Mouse (Mus musculus) spleen, postnatal 4 days (tissue): ENCODE results near the gene Tmem151b.
A peak's percentile ranks its signal among the peaks of the same experiment; 100 is the strongest.

Experiments used
- DNase-seq, 2 experiments: peaks; one replicate each; pipeline ENCODE4 v3.0.0; 2022; ENCODE audit warnings: low spot score in 2 of 2

Tmem151b gene

GRCm38 (mm10) chr17:45549617-45550181, at the start of gene Tmem151b:
Tmem151b (minus strand) TSS chr17:45549677.
- no peak for DNase-seq

DNA sequence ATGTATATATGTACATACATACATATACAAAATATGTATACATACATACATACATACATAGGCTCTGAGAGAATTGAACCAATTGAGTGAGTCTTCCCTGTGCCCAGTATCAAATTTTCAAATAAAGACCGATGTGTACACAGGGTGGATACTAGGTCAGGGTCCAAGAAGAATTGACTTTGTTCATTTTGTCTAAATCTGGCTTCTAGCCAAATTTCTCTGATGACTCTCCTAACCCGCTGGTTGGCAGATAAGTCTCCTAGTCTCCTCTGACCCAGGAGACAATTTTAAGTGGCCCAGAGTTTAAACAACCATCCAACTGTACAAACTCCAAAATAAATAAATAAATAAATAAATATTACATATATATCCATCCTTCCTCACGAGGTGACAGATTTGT, 49.4 kb upstream of the Tmem151b start:
- no peak for DNase-seq

DNA sequence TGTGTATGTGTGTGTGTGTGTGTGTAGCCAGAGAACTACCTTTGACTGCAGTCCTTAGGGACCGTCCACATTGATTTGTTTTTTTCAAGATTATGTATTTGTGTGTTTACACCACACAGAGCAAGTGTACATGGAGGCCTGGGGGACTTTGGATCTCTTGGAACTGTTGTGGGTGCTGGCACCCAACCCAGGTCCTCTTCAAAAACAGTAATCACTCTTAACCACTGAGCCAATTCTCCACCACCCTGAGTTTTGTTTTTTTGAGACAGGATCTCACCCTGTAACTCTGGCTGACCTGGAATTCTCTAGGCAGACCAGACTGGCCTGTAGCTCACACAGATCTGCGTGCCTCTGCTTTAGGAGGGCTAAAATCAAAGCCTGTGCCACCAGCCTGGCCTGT, 48.9 kb upstream of the Tmem151b start:
- DNase-seq: no peak

DNA sequence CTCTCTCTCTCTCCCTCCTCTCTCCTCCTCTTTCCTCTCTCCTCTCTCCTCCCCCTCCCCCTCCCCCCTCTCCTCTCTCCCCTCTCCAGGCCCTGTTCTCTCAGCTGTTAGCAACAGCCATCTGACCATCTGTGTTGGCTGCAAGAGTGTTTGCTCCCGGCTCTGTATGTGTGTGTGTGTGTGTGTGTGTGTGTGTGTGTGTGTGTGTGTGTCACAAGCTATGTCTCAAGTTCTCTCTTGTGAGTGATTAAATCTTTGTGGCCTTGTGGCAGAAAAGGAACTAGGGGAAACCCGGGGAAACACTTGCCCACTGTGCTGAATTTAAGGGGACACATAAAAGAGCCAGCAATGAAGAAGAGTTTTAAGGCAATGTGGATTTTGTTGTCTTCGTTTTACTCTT, 48.3 kb upstream of the Tmem151b start:
- DNase-seq: no peak

DNA sequence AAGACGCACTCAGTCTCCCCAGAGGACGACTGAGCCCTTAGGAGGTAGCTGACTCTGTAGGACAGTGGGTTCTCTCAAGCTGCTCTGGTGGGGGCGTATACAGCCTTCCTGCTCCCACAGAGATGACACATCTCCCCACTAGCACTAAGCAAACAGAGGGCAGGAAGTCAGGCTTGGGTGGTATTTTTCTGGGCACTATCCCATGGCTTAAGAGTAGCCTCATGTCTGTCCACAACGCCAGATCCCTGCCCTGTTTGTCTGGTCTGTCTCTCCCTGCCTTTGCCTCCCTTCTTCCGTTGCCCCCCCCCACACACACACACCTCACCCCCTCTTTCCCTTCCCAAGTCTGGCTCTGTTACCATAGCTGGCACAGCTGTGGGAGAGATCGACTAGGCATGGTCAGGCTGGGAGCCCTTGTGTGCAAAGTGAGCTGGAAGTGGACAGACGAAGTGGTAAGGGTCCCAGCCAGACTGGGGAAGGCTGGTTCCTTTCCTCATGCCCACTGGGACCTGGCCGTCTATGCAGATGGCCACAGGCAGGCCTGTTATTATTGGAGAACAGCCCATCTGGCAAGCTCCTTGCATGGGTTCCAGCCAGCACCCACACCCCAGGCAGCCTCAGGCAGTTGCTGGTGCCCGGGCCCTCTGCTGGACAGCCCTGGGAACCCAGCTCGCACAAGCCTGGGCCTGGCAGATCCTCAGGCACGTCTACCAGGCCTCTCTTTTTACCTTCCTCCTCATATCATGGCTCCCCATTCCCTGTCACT, 47.3 kb upstream of the Tmem151b start:
- peak; percentile 81 to 91 for DNase-seq

GRCm38 (mm10) chr17:45595736-45596390, 46.4 kb upstream of the Tmem151b start:
- no peak for DNase-seq

- peak; percentile 85 to 91 for DNase-seq
Measured at GRCm38 (mm10) chr17:45594881-45595735, 45.6 kb upstream of the Tmem151b start.

DNA sequence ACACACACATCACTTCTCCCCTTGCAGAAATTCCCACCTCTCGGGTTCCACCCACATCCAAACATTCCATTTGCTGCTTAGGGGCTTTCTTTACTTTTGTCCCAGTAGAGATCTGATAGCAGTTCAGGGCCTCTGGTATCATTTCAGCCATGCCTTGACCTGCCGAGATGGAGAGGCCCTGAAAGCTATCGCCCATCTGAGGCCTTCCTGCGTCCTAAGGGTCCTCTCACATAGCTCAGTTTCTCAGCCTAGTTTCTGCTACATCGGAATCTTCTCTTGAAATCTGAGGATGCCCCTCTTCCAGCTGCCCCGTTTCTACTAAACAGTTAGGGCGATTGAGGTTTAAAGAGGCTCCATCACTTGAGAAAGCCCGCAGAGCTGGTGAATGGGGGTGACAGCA, 44.7 kb upstream of the Tmem151b start:
- peak in 1 of 2 experiments; percentile 60 for DNase-seq

- DNase-seq: peak; percentile 76 to 83
Measured at GRCm38 (mm10) chr17:45593479-45593878, 44.0 kb upstream of the Tmem151b start.

DNA sequence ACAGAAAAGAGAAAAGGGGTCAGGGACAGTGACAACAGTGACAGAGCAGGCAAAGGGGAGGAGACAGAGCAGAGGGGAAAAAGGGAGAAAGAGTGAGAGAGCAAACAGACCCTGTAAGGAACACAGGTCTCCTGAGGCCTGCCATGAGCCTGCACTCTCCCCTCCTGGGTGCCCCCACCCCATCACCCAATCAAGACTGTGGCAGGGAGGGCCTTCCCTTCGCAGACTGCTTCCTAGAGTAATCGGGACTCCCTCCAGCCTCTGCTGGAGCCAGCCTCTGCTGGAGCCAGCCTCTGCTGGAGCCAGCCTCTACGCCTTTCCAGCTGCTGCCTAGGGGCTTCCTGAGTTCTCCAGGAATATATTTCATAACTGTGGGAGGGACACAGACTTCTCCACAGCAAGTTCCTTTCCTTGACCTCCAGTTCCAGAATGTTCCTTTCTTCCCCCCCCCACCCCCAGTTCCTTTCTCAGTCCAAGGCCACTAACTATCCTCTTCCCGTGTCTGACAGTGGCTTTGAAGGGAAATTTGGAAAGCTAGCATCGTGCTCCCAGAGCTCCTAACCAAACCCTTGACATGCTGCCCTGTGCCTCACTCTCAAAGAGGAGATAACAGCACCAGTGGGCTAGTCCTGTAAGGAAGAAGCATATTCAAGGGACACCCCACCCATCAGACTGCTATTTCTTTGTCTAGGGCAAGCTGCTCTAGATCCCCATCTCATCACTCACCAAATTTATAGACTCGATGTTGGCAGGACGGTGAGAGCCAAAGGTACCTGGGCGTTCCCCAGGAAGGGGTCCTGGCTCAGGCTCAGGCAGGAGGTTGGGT, 43.3 kb upstream of the Tmem151b start:
- peak in 1 of 2 experiments; percentile 67 for DNase-seq

DNA sequence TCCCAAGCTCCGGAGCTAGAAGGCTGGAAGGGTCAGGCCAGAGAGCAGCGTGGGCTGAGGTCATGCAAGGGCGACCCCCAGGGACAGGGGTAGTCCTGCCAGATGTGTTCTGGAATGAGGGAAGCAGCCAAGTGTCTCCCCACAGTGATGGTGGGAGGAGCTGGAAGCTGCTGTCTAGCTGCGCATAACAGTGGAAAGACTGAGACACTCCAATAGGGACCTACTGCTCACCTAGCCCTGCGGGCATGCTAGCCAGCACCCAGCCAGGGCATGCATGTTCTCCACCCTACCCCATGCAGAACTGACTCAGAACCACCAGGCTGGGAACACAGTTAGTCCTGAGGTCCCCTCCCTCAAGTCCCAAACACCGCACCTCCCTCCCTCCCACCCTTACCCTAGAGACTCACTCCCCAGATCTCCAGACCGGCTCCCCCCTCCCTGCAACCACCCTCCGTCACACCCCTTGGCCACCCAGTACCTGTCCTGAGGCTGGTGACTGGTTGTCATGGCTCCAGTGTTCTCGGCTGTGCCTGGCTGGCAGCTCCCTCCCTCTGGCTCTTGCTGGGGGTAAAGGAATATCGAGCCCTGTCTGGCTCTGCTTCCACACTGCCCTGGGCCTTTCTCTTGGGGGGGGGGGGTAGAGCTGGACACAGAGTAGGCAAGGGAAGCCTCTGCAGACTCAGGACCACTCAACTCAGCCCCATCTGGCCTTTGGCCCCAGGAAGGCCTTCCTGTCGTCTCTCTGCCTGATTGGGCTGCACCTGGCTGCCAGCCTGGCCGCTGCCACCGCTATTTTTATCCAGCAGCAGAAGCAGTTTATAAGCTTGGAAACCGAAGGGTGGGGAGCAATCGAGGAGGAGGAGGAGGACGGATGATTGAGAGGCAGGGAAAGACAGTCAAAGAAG, 42.5 kb upstream of the Tmem151b start:
- peak in 1 of 2 experiments; percentile 62 for DNase-seq

DNA sequence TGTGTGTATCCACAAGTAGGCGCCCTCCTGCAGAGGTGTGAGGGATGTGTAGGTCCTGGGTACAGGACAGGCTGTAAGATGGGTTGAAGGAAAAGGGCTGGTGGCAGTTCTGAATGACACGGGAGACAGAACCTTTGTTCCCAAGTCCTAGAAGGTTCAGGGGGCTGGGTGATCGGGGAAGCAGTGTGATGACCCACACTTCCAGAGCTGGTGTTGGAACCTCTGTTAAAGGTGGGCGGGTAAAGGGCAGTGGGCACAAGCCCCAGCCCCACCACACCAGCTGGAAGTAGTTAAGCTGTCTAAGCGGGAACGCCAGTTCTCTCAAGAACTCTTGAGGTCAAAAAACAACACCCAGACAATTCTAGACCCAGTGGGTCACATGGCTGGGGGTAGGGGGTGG, 40.9 kb upstream of the Tmem151b start:
- DNase-seq: no peak

- no peak for DNase-seq
Measured at GRCm38 (mm10) chr17:45589844-45590243, 40.4 kb upstream of the Tmem151b start.

DNA sequence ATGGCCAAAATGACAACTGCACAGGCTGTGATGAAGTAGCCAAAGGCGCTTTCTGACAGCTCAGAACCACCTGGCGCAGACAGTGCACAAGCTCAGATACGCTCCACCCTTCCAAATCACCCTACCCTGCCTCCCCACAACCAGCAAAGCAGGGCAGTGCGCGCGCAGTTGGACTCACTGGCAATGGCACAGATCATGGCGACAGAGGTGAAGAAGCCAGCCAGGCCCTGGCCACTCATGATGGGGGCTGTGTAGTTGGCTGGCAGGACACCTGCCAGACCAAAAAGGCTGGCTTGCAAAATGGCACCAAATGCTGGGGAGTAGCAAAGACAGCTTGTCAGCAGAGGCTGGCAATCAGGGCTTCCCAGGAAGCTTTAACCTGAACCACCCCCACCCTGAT, 39.8 kb upstream of the Tmem151b start:
- DNase-seq: no peak

DNA sequence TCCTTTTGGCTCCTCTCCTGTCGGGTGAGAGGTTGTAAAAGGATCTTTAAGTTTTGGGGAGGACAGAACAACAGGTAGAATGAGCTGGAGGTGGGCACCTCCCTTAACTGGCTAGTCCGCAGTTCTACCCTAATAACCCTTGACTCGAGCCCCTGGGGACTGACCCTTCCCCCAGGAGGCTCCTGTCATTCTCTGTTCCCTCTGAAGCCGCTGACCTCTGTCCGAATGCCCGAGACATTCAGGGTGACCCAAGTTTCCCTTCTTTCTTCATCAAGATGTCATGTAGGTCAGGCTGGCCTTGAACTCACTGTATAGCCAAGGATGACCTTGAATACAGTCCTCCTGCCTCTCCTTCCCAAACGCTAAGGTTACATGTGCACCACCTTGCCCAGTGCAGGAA, 38.9 kb upstream of the Tmem151b start:
- DNase-seq: peak in 1 of 2 experiments; percentile 61

DNA sequence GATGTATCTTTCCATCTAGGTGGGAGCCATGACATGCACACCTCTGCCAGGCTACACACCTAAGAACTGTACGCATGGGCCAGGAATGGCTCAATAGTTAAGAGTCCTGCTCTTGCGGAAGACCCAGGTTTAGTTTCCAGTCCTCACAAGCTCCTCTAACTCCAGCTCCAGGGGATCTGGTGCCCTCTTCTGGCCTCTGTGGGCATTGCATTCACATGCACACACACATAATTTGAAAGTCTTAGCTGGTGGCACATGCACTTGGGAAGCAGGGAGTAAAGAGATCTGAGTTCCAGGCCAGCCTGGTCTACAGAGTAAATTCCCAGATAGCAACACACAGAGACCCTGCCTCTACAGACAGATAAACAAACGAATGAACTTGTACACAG, 37.0 kb upstream of the Tmem151b start:
- peak in 1 of 2 experiments; percentile 71 for DNase-seq

GRCm38 (mm10) chr17:45585725-45586448, 36.4 kb upstream of the Tmem151b start:
- DNase-seq: peak in 1 of 2 experiments; percentile 60

DNA sequence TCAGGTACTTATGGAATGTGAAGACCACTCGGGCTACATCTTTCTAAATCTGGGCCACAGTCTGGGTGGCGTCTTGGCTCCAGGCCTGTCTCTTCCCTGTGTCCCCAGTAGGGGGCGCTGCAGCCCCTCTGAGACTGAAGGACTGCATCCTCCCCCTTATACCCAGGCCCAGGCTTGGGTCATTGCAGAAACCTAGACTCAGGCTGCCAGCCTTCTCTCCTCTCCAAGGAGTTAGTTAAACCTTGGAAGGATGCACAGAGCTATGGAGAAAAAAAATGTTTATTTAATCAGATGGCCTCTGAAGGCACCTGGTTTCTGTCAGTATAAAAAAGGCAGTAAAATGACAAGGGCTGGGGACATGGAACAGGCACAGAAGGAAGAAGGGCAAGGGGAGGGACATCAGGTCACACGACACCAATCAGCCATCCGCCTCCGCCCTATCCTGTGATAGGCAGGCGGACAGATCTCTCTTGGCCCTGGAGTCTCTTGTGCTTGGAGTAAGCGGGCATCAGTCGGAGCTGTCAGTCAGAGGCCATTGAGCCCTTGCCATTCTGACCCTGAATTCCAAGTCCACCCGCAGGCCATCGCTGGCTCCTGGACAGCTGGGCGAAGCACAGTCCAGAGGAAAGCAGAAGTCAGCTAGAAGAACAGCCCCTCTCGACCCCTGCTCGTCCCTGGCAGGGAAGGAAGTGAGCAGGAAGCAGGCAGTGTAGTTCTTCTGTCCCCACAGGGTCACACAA, 35.6 kb upstream of the Tmem151b start:
- peak; percentile 72 to 91 for DNase-seq
